Mouse (Mus musculus): ENCODE measurements around the gene Mrps23. TPM values are rescaled to one million over a fixed set of nuclear protein-coding genes. Genes with fewer than 3 reads are reported as not detected.
A peak's percentile ranks its signal among the peaks of the same experiment; 100 is the strongest.

The Mrps23 gene
- polyA plus RNA-seq, 1 experiment = 107 TPM

DNA sequence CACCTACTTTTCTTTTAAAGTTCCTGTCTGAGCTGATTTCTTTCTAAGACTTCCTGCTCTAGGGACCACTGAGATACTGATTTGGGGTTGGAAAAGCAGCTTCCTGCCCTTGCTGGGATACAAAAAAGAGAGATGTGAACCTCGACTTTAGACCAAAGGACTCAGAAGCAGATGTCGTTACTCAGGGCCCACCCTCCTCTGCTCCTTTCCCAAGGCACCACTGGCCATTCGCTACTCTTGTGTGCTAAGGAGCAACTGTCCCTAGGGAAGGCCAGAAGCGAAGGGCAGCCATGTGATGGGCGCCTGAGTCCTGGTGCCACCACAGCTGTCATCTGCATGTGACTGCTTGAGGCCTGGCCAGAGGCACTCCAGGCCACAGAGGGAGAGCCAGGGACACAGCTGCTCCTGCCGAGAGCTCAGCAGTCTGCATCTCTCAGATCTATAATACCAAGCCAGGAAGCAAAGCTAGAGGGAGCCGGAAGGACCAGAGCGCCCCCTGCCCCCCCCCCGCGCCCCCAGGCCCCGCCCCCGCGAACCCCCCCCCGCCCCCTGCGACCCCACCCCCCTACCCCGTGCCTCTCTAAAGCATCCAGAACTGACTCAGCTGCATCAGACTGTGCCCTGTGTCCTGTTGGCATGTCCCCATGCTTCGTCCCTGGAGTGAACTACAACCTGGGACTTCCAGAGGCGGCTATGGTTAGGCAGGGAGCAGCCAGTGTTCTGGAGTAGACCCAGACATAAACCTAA lies 48.8 kb downstream of the Mrps23 start:
- peaks cover 2% of the 10 kb centered on the region for H3K4me1 ChIP-seq (ENCODE audit: control insufficient read depth, insufficient read depth, low read length)
- no peaks in the 10 kb centered on the region for H3K36me3 ChIP-seq (ENCODE audit: control insufficient read depth, insufficient read depth, low read length, poor library complexity, severe bottlenecking)
- no peak overlapping the region for H3K27ac ChIP-seq (ENCODE audit: insufficient read depth, low read length)
- H3K4me3 ChIP-seq (ENCODE audit: low read depth, low read length) = no peak overlapping the region
- no peak overlapping the region for H3K9ac ChIP-seq (ENCODE audit: low read depth, poor library complexity, severe bottlenecking)
- TF ChIP-seq CTCF (IDR thresholded peaks at IDR 0.05; ENCODE audit: low read depth, low read length) (no peak), EP300 (IDR thresholded peaks at IDR 0.05; ENCODE audit: insufficient read depth, low read depth, low read length) (no peak), POLR2A (IDR thresholded peaks at IDR 0.05; ENCODE audit: insufficient read depth, low read length) (no peak)
- H3K9me3 ChIP-seq (replicated peaks; ENCODE audit: control insufficient read depth, insufficient read depth, low read length, poor library complexity, severe bottlenecking) = no peaks in the 10 kb centered on the region
- no peaks in the 10 kb centered on the region; the same call in 1 of the 2 replicates for H3K27me3 ChIP-seq (ENCODE audit: control insufficient read depth, insufficient read depth, low read length, poor library complexity, severe bottlenecking)

DNA sequence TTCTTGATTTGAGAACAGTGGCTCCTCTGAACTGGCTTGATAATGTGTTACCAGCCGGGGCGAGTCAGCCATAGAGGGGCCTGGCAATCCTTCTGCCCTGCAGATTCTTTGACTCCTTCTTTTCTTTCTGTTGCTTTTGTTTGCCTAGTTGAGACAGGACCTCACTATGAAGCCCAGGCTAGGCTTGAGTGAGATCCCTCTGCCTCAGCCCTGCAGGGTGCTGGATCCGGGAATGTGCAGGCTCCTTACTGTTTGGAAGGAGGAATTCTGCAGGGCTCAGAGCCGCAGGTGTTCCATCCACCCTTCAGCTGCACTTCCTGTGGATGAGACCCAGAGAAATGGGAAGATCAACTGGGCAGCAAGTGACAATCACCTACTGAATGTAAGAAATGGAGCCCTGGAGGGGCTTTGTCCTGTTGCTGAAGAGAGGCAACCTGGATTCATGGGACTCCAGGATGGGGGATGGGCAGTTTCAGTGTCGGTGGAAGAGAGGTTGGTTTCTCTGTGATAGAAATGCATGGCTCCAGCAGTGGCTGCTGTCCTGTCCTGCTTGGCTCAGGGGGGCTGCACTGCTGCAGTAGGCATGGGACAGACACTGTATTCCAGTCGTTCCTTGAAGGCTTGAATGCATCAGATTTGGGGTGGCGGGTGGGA lies 49.5 kb downstream of the Mrps23 start:
- Histone ChIP-seq H3K4me1 (ENCODE audit: control insufficient read depth, insufficient read depth, low read length) (peaks cover 2% of the 10 kb centered on the region), H3K27me3 (ENCODE audit: control insufficient read depth, insufficient read depth, low read length, poor library complexity, severe bottlenecking) (no peaks in the 10 kb centered on the region; the same call in 1 of the 2 replicates), H3K9me3 (replicated peaks; ENCODE audit: control insufficient read depth, insufficient read depth, low read length, poor library complexity, severe bottlenecking) (no peaks in the 10 kb centered on the region; the same call in 1 of the 2 replicates), H3K36me3 (ENCODE audit: control insufficient read depth, insufficient read depth, low read length, poor library complexity, severe bottlenecking) (no peaks in the 10 kb centered on the region), H3K4me3 (ENCODE audit: low read depth, low read length) (no peak overlapping the region), H3K9ac (ENCODE audit: low read depth, poor library complexity, severe bottlenecking) (no peak overlapping the region), H3K27ac (ENCODE audit: insufficient read depth, low read length) (no peak overlapping the region)
- no peak for TF ChIP-seq CTCF (IDR thresholded peaks at IDR 0.05; ENCODE audit: low read depth, low read length)
- no peak for TF ChIP-seq POLR2A (IDR thresholded peaks at IDR 0.05; ENCODE audit: insufficient read depth, low read length)
- no peak for TF ChIP-seq EP300 (IDR thresholded peaks at IDR 0.05; ENCODE audit: insufficient read depth, low read depth, low read length)

DNA sequence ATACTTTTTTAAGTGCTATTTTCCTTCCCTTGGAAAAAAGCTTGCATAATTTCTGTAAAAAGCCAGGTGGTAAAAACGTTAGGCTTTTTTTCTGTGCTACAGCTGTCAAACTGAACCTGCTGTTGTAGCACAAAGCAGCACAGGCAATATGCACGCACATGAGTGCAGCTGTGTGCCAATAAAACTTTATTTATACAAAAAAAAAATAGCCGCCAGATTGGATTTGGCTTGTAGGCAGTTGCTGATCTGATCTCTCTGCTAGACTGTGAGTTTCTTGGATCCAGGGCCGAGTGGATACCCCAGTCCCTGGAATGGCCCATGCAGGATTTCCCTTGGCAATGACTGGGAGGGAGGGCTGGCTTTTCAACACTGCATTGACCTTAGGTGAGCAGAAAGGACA lies 53.5 kb downstream of the Mrps23 start:
- TF ChIP-seq CTCF (IDR thresholded peaks at IDR 0.05; ENCODE audit: low read depth, low read length) (no peak), EP300 (IDR thresholded peaks at IDR 0.05; ENCODE audit: insufficient read depth, low read depth, low read length) (no peak)
- Histone ChIP-seq H3K27ac (ENCODE audit: insufficient read depth, low read length) (no peak overlapping the region), H3K9me3 (replicated peaks; ENCODE audit: control insufficient read depth, insufficient read depth, low read length, poor library complexity, severe bottlenecking) (peaks cover 3% of the 10 kb centered on the region), H3K9ac (ENCODE audit: low read depth, poor library complexity, severe bottlenecking) (no peak overlapping the region), H3K27me3 (ENCODE audit: control insufficient read depth, insufficient read depth, low read length, poor library complexity, severe bottlenecking) (no peaks in the 10 kb centered on the region), H3K36me3 (ENCODE audit: control insufficient read depth, insufficient read depth, low read length, poor library complexity, severe bottlenecking) (no peaks in the 10 kb centered on the region), H3K4me3 (ENCODE audit: low read depth, low read length) (no peak overlapping the region), H3K4me1 (ENCODE audit: control insufficient read depth, insufficient read depth, low read length) (peaks cover 2% of the 10 kb centered on the region)

DNA sequence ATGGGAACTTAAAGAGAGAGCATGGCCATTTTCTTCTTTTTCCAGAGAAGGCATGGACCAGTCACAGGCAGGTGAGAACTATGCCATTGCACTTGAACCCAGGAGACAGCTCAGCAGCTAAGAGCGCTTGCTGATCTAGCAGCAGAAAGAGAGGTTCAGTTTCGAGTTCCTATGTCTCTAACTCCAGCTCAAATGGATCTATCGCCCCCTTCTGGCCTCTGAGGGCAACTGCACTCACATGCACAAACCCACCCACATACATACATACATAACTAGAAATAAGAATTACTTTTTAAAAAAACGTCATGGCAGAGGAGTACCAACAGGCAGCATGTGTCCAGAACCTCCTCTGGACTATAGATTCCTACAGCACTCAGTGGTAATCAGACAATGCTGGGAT lies 54.0 kb downstream of the Mrps23 start:
- Histone ChIP-seq H3K4me3 (ENCODE audit: low read depth, low read length) (no peak overlapping the region), H3K27me3 (ENCODE audit: control insufficient read depth, insufficient read depth, low read length, poor library complexity, severe bottlenecking) (no peaks in the 10 kb centered on the region), H3K9ac (ENCODE audit: low read depth, poor library complexity, severe bottlenecking) (no peak overlapping the region), H3K27ac (ENCODE audit: insufficient read depth, low read length) (no peak overlapping the region), H3K9me3 (replicated peaks; ENCODE audit: control insufficient read depth, insufficient read depth, low read length, poor library complexity, severe bottlenecking) (peaks cover 3% of the 10 kb centered on the region), H3K36me3 (ENCODE audit: control insufficient read depth, insufficient read depth, low read length, poor library complexity, severe bottlenecking) (no peaks in the 10 kb centered on the region), H3K4me1 (ENCODE audit: control insufficient read depth, insufficient read depth, low read length) (peaks cover 2% of the 10 kb centered on the region)
- TF ChIP-seq CTCF (IDR thresholded peaks at IDR 0.05; ENCODE audit: low read depth, low read length) = peak; percentile 51
- no peak for TF ChIP-seq EP300 (IDR thresholded peaks at IDR 0.05; ENCODE audit: insufficient read depth, low read depth, low read length)
- TF ChIP-seq POLR2A (IDR thresholded peaks at IDR 0.05; ENCODE audit: insufficient read depth, low read length) = no peak

DNA sequence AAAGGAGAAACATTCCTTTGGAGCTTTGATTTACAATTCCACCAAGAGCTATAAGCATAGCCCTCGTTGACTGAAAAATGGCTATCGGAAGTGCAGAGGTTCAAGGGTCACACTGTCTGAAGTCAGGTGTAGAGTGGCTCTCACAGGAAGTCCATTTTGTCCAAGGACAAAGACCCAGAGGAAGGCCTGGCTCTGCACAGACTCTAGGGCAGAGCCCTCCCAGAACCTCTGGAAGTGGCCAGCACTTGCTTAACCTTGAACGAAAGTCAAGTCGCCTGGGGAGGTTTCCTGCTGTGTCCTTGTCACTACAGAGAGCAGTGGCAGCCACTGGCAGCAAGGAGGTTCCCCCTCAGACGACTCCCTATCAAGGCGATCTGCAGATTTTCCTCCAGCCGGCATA lies 56.3 kb downstream of the Mrps23 start:
- no peak overlapping the region for H3K4me3 ChIP-seq (ENCODE audit: low read depth, low read length)
- TF ChIP-seq EP300 (IDR thresholded peaks at IDR 0.05; ENCODE audit: insufficient read depth, low read depth, low read length) = no peak
- H3K9me3 ChIP-seq (replicated peaks; ENCODE audit: control insufficient read depth, insufficient read depth, low read length, poor library complexity, severe bottlenecking) = peaks cover 3% of the 10 kb centered on the region
- no peaks in the 10 kb centered on the region for H3K36me3 ChIP-seq (ENCODE audit: control insufficient read depth, insufficient read depth, low read length, poor library complexity, severe bottlenecking)
- no peaks in the 10 kb centered on the region for H3K4me1 ChIP-seq (ENCODE audit: control insufficient read depth, insufficient read depth, low read length)
- H3K27me3 ChIP-seq (ENCODE audit: control insufficient read depth, insufficient read depth, low read length, poor library complexity, severe bottlenecking) = no peaks in the 10 kb centered on the region
- no peak overlapping the region for H3K9ac ChIP-seq (ENCODE audit: low read depth, poor library complexity, severe bottlenecking)
- no peak overlapping the region for H3K27ac ChIP-seq (ENCODE audit: insufficient read depth, low read length)

Other genes with a start within 250 kb of the Mrps23 start
- gene Dynll2, start 216.9 kb upstream of the Mrps23 start, polyA plus RNA-seq (2011; ENCODE audit: insufficient read depth, insufficient read length, low read depth, missing spikeins) = 130 and 133 TPM in 2 replicates
- gene Srsf1, start 157.0 kb upstream of the Mrps23 start, polyA plus RNA-seq (2011; ENCODE audit: insufficient read depth, insufficient read length, low read depth, missing spikeins) = 511 and 547 TPM in 2 replicates
- gene Vezf1, start 136.1 kb upstream of the Mrps23 start, polyA plus RNA-seq (2011; ENCODE audit: insufficient read depth, insufficient read length, low read depth, missing spikeins) = 43.4 and 44.8 TPM in 2 replicates
- gene Cuedc1, start 106.3 kb upstream of the Mrps23 start, polyA plus RNA-seq (2011; ENCODE audit: insufficient read depth, insufficient read length, low read depth, missing spikeins) = 21.9 and 22.5 TPM in 2 replicates
- not detected in 2 replicates for gene Ccdc182, start 89.7 kb downstream of the Mrps23 start, polyA plus RNA-seq (2011; ENCODE audit: insufficient read depth, insufficient read length, low read depth, missing spikeins)

Data from ES-Bruce4 (cell line).